Mouse (Mus musculus): Measurements from ENCODE around the gene Cpe.

Gene Cpe

GRCm38 (mm10) chr8:64692651-64693201 is at the start of gene Cpe:
Gene Cpe, minus strand, starts transcription at chr8:64693054.
- no peak for DNase-seq (ENCODE audit: low spot score)

GRCm38 (mm10) chr8:64740547-64741211 is 47.8 kb upstream of the Cpe start:
- no peak for DNase-seq (ENCODE audit: low spot score)

- DNase-seq (ENCODE audit: low spot score): no peak
Observed at GRCm38 (mm10) chr8:64738916-64739315, 46.1 kb upstream of the Cpe start.

GRCm38 (mm10) chr8:64736767-64737323 is 44.0 kb upstream of the Cpe start:
- DNase-seq (ENCODE audit: low spot score): no peak

- DNase-seq (ENCODE audit: low spot score): no peak
Observed at GRCm38 (mm10) chr8:64735161-64735560, 42.3 kb upstream of the Cpe start.

GRCm38 (mm10) chr8:64733271-64733943 is 40.6 kb upstream of the Cpe start, which contains the start of gene Msmo1:
Gene Msmo1, minus strand, starts transcription at chr8:64733792.
- peak; percentile 93 for DNase-seq (ENCODE audit: low spot score)

- no peak for DNase-seq (ENCODE audit: low spot score)
Observed at GRCm38 (mm10) chr8:64732596-64732995, 39.7 kb upstream of the Cpe start.

GRCm38 (mm10) chr8:64728156-64728555 is 35.3 kb upstream of the Cpe start:
- no peak for DNase-seq (ENCODE audit: low spot score)

GRCm38 (mm10) chr8:64726190-64726695 is 33.4 kb upstream of the Cpe start:
- no peak for DNase-seq (ENCODE audit: low spot score)

- no peak for DNase-seq (ENCODE audit: low spot score)
Observed at GRCm38 (mm10) chr8:64723206-64723605, 30.4 kb upstream of the Cpe start.

GRCm38 (mm10) chr8:64717868-64718267 is 25.0 kb upstream of the Cpe start:
- no peak for DNase-seq (ENCODE audit: low spot score)

GRCm38 (mm10) chr8:64712499-64712898 is 19.6 kb upstream of the Cpe start:
- DNase-seq (ENCODE audit: low spot score): no peak

GRCm38 (mm10) chr8:64711544-64711943 is 18.7 kb upstream of the Cpe start:
- DNase-seq (ENCODE audit: low spot score): no peak

GRCm38 (mm10) chr8:64707481-64707880 is 14.6 kb upstream of the Cpe start:
- DNase-seq (ENCODE audit: low spot score): no peak

- DNase-seq (ENCODE audit: low spot score): no peak
Observed at GRCm38 (mm10) chr8:64703191-64703590, 10.3 kb upstream of the Cpe start.

GRCm38 (mm10) chr8:64691591-64692401 is 1.1 kb downstream of the Cpe start:
- no peak for DNase-seq (ENCODE audit: low spot score)

- no peak for DNase-seq (ENCODE audit: low spot score)
Observed at GRCm38 (mm10) chr8:64690845-64691244, 2.0 kb downstream of the Cpe start.

GRCm38 (mm10) chr8:64690306-64690705 is 2.5 kb downstream of the Cpe start:
- no peak for DNase-seq (ENCODE audit: low spot score)

GRCm38 (mm10) chr8:64688741-64689140 is 4.1 kb downstream of the Cpe start:
- no peak for DNase-seq (ENCODE audit: low spot score)

- no peak for DNase-seq (ENCODE audit: low spot score)
Observed at GRCm38 (mm10) chr8:64688161-64688560, 4.7 kb downstream of the Cpe start.

- DNase-seq (ENCODE audit: low spot score): no peak
Observed at GRCm38 (mm10) chr8:64682501-64682900, 10.4 kb downstream of the Cpe start.

GRCm38 (mm10) chr8:64676381-64676780 is 16.5 kb downstream of the Cpe start:
- DNase-seq (ENCODE audit: low spot score): no peak

Measured in spleen, adult 12 weeks (tissue).